Mouse (Mus musculus) 3134 (cell line): Measurements from ENCODE around the gene Tnfrsf13c.

Experiments used
- DNase-seq: peaks from one replicate; pipeline ENCODE4 v3.0.0-alpha.2; 2011; ENCODE audit warnings: low spot score; ENCODE audit not compliant: insufficient read length; ENCODE audit errors: extremely low read depth

Gene Tnfrsf13c

GRCm38 (mm10) chr15:82209295-82210050, 14.7 kb downstream of the Tnfrsf13c start:
- DNase-seq: no peak

GRCm38 (mm10) chr15:82208307-82208706, 15.9 kb downstream of the Tnfrsf13c start:
- no peak for DNase-seq

- no peak for DNase-seq
Measured at GRCm38 (mm10) chr15:82207504-82208219, 16.5 kb downstream of the Tnfrsf13c start.

- no peak for DNase-seq
Measured at GRCm38 (mm10) chr15:82207105-82207459, 17.1 kb downstream of the Tnfrsf13c start.

- no peak for DNase-seq
Measured at GRCm38 (mm10) chr15:82206365-82207104, 17.6 kb downstream of the Tnfrsf13c start.

- DNase-seq: no peak
Measured at GRCm38 (mm10) chr15:82204680-82205371, 19.3 kb downstream of the Tnfrsf13c start.

GRCm38 (mm10) chr15:82203611-82204351, 20.4 kb downstream of the Tnfrsf13c start:
- no peak for DNase-seq

- DNase-seq: no peak
Measured at GRCm38 (mm10) chr15:82203090-82203489, 21.1 kb downstream of the Tnfrsf13c start.

GRCm38 (mm10) chr15:82202086-82202485, 22.1 kb downstream of the Tnfrsf13c start:
- no peak for DNase-seq

GRCm38 (mm10) chr15:82199546-82199945, 24.6 kb downstream of the Tnfrsf13c start:
- no peak for DNase-seq

- DNase-seq: no peak
Measured at GRCm38 (mm10) chr15:82198342-82198741, 25.8 kb downstream of the Tnfrsf13c start.

GRCm38 (mm10) chr15:82197937-82198336, 26.2 kb downstream of the Tnfrsf13c start:
- DNase-seq: no peak

GRCm38 (mm10) chr15:82197246-82197750, 26.9 kb downstream of the Tnfrsf13c start:
- no peak for DNase-seq

GRCm38 (mm10) chr15:82196300-82196699, 27.9 kb downstream of the Tnfrsf13c start:
- no peak for DNase-seq

- no peak for DNase-seq
Measured at GRCm38 (mm10) chr15:82192617-82193016, 31.6 kb downstream of the Tnfrsf13c start.

GRCm38 (mm10) chr15:82188481-82189240, 35.5 kb downstream of the Tnfrsf13c start:
- no peak for DNase-seq

- no peak for DNase-seq
Measured at GRCm38 (mm10) chr15:82187924-82188323, 36.2 kb downstream of the Tnfrsf13c start.

GRCm38 (mm10) chr15:82187401-82187800, 36.8 kb downstream of the Tnfrsf13c start:
- no peak for DNase-seq

GRCm38 (mm10) chr15:82186931-82187330, 37.2 kb downstream of the Tnfrsf13c start:
- no peak for DNase-seq
